Mouse (Mus musculus) adrenal gland (tissue): ENCODE data around the gene Ldlrad3.

Experiments
- intact Hi-C: fragments of 180-260 bp; cut with DNase I; formaldehyde crosslinking; loops from one replicate; pipeline ENCODE4 v1.15.1; 2025

The Ldlrad3 gene

DNA sequence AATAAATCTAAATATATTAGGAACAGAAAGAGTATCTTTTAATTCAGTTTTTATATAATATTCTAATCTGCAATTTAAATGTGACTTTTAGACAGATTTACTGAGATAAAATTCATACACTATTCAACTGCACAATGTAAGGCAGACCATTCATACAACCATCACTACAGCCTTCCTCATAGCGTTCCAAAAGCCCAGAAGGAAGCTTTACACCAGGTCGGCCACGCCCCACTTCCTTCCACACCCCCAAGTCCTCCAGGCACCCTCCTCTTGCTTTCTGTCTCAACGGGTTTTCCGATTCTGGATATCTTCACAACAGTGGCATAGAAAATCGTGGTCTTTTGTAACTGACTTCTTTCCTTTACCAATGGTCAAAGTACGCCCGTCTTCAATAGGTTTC is 39.8 kb downstream of the Ldlrad3 start:
- intact Hi-C loops, result no loop called here

DNA sequence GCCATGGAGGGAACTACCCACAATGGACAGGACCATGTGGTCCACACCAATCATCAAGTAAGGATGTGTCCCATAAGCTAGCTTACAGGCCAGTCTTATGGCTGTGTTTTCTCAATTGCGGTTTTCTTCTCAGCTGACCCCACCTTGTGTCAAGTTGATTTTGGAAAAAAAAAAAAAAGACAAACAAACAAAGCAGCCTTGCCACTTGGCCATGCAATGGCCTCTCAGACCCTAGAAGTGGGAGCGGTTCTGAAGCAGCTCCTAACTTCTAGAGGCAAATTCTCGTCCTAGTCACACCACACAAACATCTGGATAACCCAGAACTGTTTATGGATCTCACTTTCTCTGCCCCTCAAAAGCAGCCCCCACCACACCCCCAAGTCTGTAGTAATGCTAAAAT is 41.1 kb downstream of the Ldlrad3 start:
- intact Hi-C loops, result no loop called here

GRCm38 (mm10) chr2:102144311-102144710 is 41.9 kb downstream of the Ldlrad3 start:
- intact Hi-C loops, result no loop called here

- intact Hi-C loops, result no loop called here
These were observed 43.4 kb downstream of the Ldlrad3 start for GRCm38 (mm10) chr2:102142654-102143271.

DNA sequence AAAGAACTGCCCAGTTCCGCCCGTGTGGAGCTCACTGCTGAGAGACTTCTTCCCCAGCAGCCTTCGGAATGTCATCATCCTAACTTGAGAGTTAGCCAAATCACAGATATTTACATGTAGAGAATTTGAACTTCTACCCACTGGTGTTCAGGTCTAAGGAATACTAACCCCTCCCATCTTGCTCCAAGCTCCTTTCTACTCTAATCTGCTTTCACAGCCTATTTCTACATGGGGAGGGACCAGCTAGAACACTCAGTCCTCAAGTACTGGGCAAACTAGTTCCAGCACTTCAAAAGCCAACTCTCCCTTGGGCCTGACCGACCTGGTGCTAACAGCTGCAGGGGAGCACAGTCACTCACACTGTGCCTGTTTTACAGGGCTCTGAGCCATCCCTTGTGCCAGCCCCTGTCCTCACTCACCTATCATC is 44.0 kb downstream of the Ldlrad3 start:
- intact Hi-C loops, result no loop called here

DNA sequence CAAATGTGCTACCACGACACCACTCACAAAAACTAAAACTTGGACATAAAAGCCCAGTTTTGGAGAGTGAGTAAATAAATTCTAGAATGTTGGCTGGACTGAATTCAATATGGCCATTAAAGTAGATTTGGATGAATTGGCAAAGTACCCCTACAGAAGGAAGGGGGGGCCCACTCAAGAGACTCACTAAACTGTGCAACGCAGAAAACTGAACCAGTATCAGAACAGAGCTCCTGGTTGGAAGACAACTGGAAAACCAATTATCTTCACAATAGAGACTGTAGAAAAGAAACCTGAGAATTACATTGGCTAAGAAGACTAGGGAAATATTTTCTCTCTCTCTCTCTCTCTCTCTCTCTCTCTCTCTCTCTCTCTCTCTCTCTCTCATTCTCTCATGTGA is 45.0 kb downstream of the Ldlrad3 start:
- intact Hi-C loops, result no loop called here

- intact Hi-C loops, result no loop called here
These were observed 48.3 kb downstream of the Ldlrad3 start for GRCm38 (mm10) chr2:102137922-102138321.

DNA sequence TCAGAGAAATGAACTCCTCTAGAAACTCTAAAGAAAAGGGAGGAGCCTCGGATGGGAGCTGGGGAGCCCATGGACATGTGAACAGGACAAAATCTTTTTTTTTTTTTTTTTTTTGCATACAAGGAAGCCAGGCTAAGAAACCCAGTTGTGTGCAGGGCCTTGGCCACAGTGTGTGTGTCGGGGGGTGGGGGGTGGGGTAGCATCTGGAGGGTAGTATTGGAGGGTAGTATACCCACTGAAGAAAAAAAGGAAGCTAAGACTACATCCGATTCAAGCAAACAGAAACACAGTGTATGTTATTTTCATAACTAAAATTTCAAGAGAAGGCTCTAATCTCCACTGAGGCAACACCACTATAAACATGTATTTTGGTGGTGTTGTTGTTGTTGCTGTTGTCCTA is 50.0 kb downstream of the Ldlrad3 start:
- intact Hi-C loops, result no loop called here

DNA sequence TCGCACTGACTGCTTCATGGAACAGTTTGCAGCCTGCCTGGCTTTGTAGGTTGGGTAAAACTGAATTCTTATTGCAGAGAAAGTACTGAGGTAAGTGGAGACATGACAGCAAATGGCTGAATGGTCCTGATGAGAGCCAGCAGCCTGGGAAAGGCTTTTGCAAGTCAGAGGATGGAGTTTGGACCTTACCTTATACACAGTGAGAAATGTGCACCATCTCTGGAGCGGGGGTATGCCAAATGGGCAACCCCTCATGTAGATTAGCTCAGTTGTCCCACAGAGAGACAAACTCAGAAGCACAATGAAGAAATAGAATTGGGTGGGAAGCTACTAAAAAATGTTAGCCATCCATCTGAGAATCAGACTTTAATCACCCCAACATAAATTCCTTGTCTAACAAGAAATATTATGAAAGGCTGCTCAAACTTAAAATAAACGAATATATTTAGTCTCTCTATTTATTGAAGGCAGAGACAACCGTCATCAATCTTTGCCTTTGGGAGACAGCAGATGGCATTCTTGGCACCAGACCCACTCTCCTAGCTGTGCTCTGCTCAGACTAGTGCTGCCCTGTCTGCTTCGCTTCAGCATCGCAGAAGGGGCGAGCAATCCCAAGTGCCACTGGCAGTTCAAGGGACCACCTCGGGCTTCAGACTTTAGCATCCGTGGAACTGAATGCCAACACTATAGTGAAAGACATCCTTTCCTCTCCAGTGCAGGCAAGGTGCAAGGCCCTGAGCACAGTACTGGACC is 51.5 kb downstream of the Ldlrad3 start:
- intact Hi-C loops, result no loop called here

GRCm38 (mm10) chr2:102132945-102133558 is 53.1 kb downstream of the Ldlrad3 start:
- intact Hi-C loops, result no loop called here

- intact Hi-C loops, result no loop called here
These were observed 55.9 kb downstream of the Ldlrad3 start for GRCm38 (mm10) chr2:102130198-102130845.

GRCm38 (mm10) chr2:102129235-102129634 is 57.0 kb downstream of the Ldlrad3 start:
- intact Hi-C loops, result no loop called here

- intact Hi-C loops, result no loop called here
These were observed 57.6 kb downstream of the Ldlrad3 start for GRCm38 (mm10) chr2:102128500-102129030.

DNA sequence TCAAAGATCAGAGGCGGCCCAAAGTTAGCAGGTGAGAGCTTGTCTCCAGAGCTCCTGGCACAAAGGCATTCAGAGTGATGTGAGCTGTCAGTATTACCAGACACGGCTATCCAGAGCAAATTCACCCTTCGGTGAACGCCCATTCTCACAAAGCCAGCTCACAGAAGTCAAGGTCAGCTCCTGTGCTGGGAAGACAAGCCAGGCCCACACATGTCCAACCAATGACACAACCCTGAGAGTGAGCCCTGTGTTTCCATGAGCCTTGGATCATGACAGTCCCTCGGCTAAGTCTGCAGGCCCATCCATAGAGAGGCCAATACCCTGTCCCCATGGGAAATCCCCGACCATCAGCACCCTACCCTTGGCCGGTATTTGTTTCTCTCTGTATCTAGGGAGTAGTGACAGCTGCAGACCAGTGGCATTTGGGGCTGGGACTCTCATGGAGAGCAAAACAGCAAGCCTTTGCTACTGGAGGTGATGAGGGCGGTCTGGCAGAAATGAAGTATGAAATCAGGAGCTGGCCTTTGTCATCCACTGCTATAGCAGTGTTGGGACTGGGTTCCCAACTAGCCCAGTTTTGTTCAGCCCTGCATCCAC is 58.3 kb downstream of the Ldlrad3 start:
- intact Hi-C loops, result no loop called here

DNA sequence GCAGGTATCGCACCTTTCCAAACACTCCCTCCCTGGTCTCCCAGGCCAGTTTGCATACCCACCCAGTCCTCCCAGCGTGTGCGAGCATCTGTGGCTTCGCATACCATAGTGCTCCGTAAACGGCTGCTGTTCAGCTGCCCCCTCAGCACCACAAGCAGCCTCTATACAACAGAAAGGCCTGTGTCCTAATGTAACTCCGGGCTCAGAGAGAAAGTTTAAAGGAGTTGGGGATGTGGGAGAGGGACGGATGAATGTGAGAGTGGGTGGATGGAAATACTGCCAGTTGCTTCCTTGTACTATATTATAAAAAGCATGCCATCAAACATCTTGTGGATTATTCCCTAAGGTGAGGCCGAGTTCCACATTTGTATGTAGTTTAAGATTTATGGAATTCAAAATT is 59.0 kb downstream of the Ldlrad3 start:
- intact Hi-C loops, result no loop called here

DNA sequence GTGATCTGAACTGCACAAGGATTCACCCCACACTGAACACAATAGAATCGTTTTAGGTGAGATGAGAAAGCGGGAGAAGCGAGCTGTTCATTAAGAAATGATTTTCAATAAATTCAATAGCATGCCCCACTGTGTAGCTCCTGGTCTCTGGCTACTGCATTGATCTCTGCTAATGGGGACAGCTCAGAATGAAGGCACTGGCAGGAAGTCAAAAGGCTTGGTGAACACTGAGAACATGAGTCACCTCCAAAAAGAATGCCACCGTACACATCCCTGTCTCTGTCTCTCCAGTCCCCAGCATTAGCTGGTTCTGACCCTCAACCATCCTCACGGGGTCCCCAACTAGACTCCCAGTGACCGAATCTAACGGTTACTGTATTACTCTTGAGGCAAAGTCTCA is 60.1 kb downstream of the Ldlrad3 start:
- intact Hi-C loops, result no loop called here

GRCm38 (mm10) chr2:102125042-102125441 is 61.1 kb downstream of the Ldlrad3 start:
- intact Hi-C loops, result no loop called here

DNA sequence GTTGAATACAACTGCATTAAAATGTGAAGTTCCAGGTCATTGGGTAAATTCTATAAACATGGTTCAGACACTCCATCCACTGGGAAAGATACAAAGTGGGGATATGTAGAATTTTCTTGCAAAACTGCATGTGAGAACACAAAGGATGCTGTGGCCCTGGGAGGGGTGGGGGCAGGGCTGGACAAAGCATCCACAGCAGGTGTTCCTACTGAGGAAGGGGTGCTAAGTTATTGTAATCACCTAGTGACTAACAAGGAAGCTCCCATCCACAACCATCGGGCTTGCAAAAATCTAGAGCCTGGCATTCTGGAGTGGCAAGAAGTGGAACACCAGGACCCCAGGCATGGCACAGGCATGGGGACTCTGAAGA is 64.1 kb downstream of the Ldlrad3 start:
- intact Hi-C loops, result no loop called here

- intact Hi-C loops, result no loop called here
These were observed 64.6 kb downstream of the Ldlrad3 start for GRCm38 (mm10) chr2:102121440-102122145.

DNA sequence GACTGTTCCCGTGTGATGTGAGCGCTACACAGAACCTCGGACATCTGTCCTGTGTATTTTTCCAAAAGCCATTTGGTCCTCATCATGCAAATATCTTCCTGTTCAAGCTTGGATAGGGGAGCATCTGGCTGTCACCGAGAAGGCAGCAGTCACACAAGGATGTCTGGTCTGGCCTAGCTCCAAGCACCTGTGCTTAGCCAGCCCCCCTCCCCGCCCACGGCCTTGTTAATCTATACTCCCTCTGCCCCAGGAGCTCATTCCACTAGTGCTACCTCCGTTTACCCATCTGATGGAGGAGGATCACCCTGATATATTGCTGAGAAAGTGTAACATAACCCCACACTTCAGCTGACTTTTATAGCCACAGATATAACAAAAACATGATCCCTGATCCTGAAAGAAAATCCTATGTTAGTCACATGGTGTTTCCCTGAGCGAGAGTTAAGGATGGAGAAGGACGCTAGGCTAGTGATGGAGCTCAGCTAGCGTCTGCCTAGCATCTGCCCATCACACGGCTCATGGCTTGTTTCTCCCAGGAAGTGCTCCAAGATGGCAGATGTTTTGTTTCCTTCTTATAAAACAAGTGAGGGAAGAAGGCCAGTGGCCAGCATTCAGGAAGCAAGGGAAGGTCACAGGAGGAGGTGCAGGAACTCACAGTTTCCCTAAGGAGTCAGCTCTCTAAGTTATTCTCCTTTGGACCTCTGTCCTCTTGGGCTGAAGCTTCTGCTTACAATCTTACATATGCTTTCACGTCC is 66.3 kb downstream of the Ldlrad3 start:
- intact Hi-C loops, result no loop called here
